9 mouse cellular contexts compared by ENCODE assay signal in the genomic region with DNA sequence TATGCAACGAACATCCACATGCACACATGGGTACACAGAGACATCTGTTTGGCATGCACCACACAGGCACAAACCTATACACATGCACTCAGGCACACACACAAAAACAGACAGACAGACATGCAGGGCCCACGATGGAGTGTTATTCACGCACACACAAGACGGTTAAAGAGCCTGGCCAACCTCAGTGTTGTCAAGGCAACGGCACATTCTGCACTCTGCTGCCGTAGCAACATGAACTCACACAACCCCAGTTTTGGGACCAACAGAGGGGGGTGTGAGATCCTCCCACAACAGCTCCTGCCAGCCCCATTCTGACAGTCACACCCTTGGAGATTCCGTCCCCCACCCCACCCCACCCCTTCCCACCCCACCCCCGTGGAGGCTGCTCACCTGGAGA. TPM values are rescaled to one million over a fixed set of nuclear protein-coding genes. Genes with fewer than 3 reads are reported as not detected.
DNase-seq lines count a peak whose midpoint lies in the region; ATAC-seq and TF ChIP-seq lines count a peak whose summit lies in the region.
"Had no signal": no experiment of that assay in that cellular context is flagged by ENCODE, and none has a peak within 500 bp of the region (broad histone marks: within the 10 kb centered on the region; RNA-seq: fewer than 3 reads in every experiment).

No protein-coding gene starts in this region.

- peaks cover 5% of the 10 kb centered on the region; the same call in 1 of the 2 replicates for H3K36me3 ChIP-seq in forebrain, embryonic 10.5 days (replicated peaks)
- no peaks in the 10 kb centered on the region for H3K36me3 ChIP-seq in midbrain, postnatal 0 days (ENCODE audit: insufficient read depth, low read length)

- no peak for TF ChIP-seq CTCF in cortical plate, adult 2 months (IDR thresholded peaks at IDR 0.05; ENCODE audit: extremely low read depth, insufficient read depth, low read length)
- no peak for TF ChIP-seq CTCF in midbrain, postnatal 0 days (IDR thresholded peaks at IDR 0.05)

- no peak overlapping the region for H3K4me2 ChIP-seq in midbrain, postnatal 0 days (ENCODE audit: low read depth, low read length, poor library complexity, severe bottlenecking)

- peak overlapping the region; percentile 22; the same call in 1 of the 2 replicates for H3K27ac ChIP-seq in cortical plate, adult 2 months (ENCODE audit: insufficient read depth, low read length)
- 0 out of 2 replicates have a peak overlapping the region, but pooled peaks have one; percentile 9 for H3K27ac ChIP-seq in forebrain, embryonic 10.5 days
- H3K27ac ChIP-seq in midbrain, postnatal 0 days (ENCODE audit: low read depth, low read length) = peak overlapping the region; percentile 70

- no peak overlapping the region for H3K4me3 ChIP-seq in cortical plate, adult 2 months (ENCODE audit: insufficient read depth, low read length)
- no peak overlapping the region for H3K4me3 ChIP-seq in forebrain, embryonic 10.5 days
- H3K4me3 ChIP-seq in midbrain, postnatal 0 days (ENCODE audit: low read depth, low read length) = no peak overlapping the region

- peak; percentile 67 for ATAC-seq in midbrain, postnatal 0 days (ENCODE audit: low FRiP score)
- no peak for ATAC-seq in monocyte, adult 5-6 weeks (replicated peaks; ENCODE audit: insufficient number of reproducible peaks, low FRiP score, low TSS enrichment, poor library complexity, severe bottlenecking)
- ATAC-seq: Patski had no signal

- 53% methylated on average over 8 of the region's 8 CpGs for WGBS in forebrain, embryonic 10.5 days
- 18% methylated on average over 8 of the region's 8 CpGs for WGBS in midbrain, postnatal 0 days

- TF ChIP-seq POLR2A in cortical plate, adult 2 months (IDR thresholded peaks at IDR 0.05; ENCODE audit: extremely low read depth, insufficient read depth, low read length) = no peak

- H3K9ac ChIP-seq in midbrain, postnatal 0 days (replicated peaks; ENCODE audit: low read length, poor library complexity, severe bottlenecking) = no peak overlapping the region

- peaks cover 31% of the 10 kb centered on the region for H3K4me1 ChIP-seq in cortical plate, adult 2 months (ENCODE audit: control insufficient read depth, insufficient read depth, low read length)
- H3K4me1 ChIP-seq in forebrain, embryonic 10.5 days = peaks cover 64% of the 10 kb centered on the region
- peaks cover 17% of the 10 kb centered on the region for H3K4me1 ChIP-seq in midbrain, postnatal 0 days (ENCODE audit: insufficient read depth, low read length)

- no peaks in the 10 kb centered on the region for H3K27me3 ChIP-seq in forebrain, embryonic 10.5 days (ENCODE audit: poor library complexity, severe bottlenecking)
- no peaks in the 10 kb centered on the region for H3K27me3 ChIP-seq in midbrain, postnatal 0 days (ENCODE audit: insufficient read depth, low read length)
- H3K27me3 ChIP-seq: Patski had no signal

- DNase-seq in forebrain, embryonic 10.5 days (ENCODE audit: extremely low spot score, low spot score) = peak; percentile 37
- DNase-seq in layer of hippocampus, adult 18-20 months (ENCODE audit: low spot score in 2 of 2) = peak; percentile 80 to 92
- DNase-seq in midbrain, postnatal 0 days (ENCODE audit: low spot score) = peak; percentile 81
- no peak for DNase-seq in adipocyte (ENCODE audit: low spot score)
- DNase-seq in cerebellum, adult 9-11 months = no peak

- no peaks in the 10 kb centered on the region for H3K9me3 ChIP-seq in forebrain, embryonic 10.5 days
- H3K9me3 ChIP-seq in midbrain, postnatal 0 days (ENCODE audit: low read length) = no peaks in the 10 kb centered on the region

RNA-seq across cellular contexts. Expression of a gene that starts 12.0 kb away (rescaled TPM):
- 4.7 and 4.8 TPM in 2 replicates for polyA plus RNA-seq in cortical plate, adult 2 months (2012; rRNA removed)
- 0.44 and 0.50 TPM in 2 replicates for polyA plus RNA-seq in forebrain, embryonic 10.5 days (2016; fragmentation: Nextera tagmentation; extraction: Ambion mirVana)
- 1 to 10 TPM; 2.0 to 4.2 TPM for total RNA-seq in layer of hippocampus, adult 18-20 months (2021)
- total RNA-seq in midbrain, postnatal 0 days (2014; rRNA removed) = 5.8 and 8.9 TPM in 2 replicates
- polyA plus RNA-seq in midbrain, postnatal 0 days (2015; fragmentation: Nextera tagmentation; extraction: Ambion mirVana) = 5.8 and 7.1 TPM in 2 replicates
- 0.53 to 1.3 TPM in 2 of 3 replicates, not detected in the other for total RNA-seq in monocyte, adult 5-6 weeks (2017)
- total RNA-seq: liver, adult 2 months had no signal

RNA-seq across cellular contexts. Expression of a gene that starts 25.4 kb away (rescaled TPM):
- 12.9 and 15.4 TPM in 2 replicates for polyA plus RNA-seq in cortical plate, adult 2 months (2012; rRNA removed)
- 69.4 and 70.5 TPM in 2 replicates for polyA plus RNA-seq in forebrain, embryonic 10.5 days (2016; fragmentation: Nextera tagmentation; extraction: Ambion mirVana)
- total RNA-seq in layer of hippocampus, adult 18-20 months (2021) = 10 to 100 TPM; 14.6 to 15.7 TPM
- 4.3 and 7.9 TPM in 2 replicates for total RNA-seq in midbrain, postnatal 0 days (2014; rRNA removed)
- 14.9 and 15.1 TPM in 2 replicates for polyA plus RNA-seq in midbrain, postnatal 0 days (2015; fragmentation: Nextera tagmentation; extraction: Ambion mirVana)
- total RNA-seq in monocyte, adult 5-6 weeks (2017) = 16.2 to 45.2 TPM (median 35.8 TPM) in 3 replicates

RNA-seq across cellular contexts. Expression of a gene that starts 29.9 kb away (rescaled TPM):
- 0.44 TPM in 2 replicates for polyA plus RNA-seq in cortical plate, adult 2 months (2012; rRNA removed)
- 0.15 and 0.34 TPM in 2 replicates for polyA plus RNA-seq in forebrain, embryonic 10.5 days (2016; fragmentation: Nextera tagmentation; extraction: Ambion mirVana)
- under 1 TPM in 1 of 2 experiments, not detected in 1; 0.33 TPM for total RNA-seq in layer of hippocampus, adult 18-20 months (2021)
- total RNA-seq in midbrain, postnatal 0 days (2014; rRNA removed) = 0.19 TPM in 1 of 2 replicates, not detected in the other
- 0.17 TPM in 1 of 2 replicates, not detected in the other for polyA plus RNA-seq in midbrain, postnatal 0 days (2015; fragmentation: Nextera tagmentation; extraction: Ambion mirVana)
- 28.4 to 51.7 TPM (median 32.7 TPM) in 3 replicates for total RNA-seq in monocyte, adult 5-6 weeks (2017)

RNA-seq across cellular contexts. Expression of a gene that starts 49.4 kb away (rescaled TPM):
- polyA plus RNA-seq in cortical plate, adult 2 months (2012; rRNA removed) = 52.5 and 55.4 TPM in 2 replicates
- 9.6 and 10.2 TPM in 2 replicates for polyA plus RNA-seq in forebrain, embryonic 10.5 days (2016; fragmentation: Nextera tagmentation; extraction: Ambion mirVana)
- total RNA-seq in layer of hippocampus, adult 18-20 months (2021) = 10 to 100 TPM; 50.4 to 51.6 TPM
- total RNA-seq in midbrain, postnatal 0 days (2014; rRNA removed) = 56.5 and 60.6 TPM in 2 replicates
- polyA plus RNA-seq in midbrain, postnatal 0 days (2015; fragmentation: Nextera tagmentation; extraction: Ambion mirVana) = 30.4 and 35.0 TPM in 2 replicates
- 19.3 to 53.0 TPM (median 49.3 TPM) in 3 replicates for total RNA-seq in monocyte, adult 5-6 weeks (2017)

RNA-seq across cellular contexts. Expression of a gene that starts 57.4 kb away (rescaled TPM):
- polyA plus RNA-seq in cortical plate, adult 2 months (2012; rRNA removed) = 15.3 and 16.3 TPM in 2 replicates
- 1.6 and 1.8 TPM in 2 replicates for polyA plus RNA-seq in forebrain, embryonic 10.5 days (2016; fragmentation: Nextera tagmentation; extraction: Ambion mirVana)
- total RNA-seq in layer of hippocampus, adult 18-20 months (2021) = 10 to 100 TPM; 10.8 to 12.2 TPM
- 4.1 and 5.6 TPM in 2 replicates for total RNA-seq in midbrain, postnatal 0 days (2014; rRNA removed)
- 3.0 and 3.9 TPM in 2 replicates for polyA plus RNA-seq in midbrain, postnatal 0 days (2015; fragmentation: Nextera tagmentation; extraction: Ambion mirVana)
- total RNA-seq in monocyte, adult 5-6 weeks (2017) = 6.9 to 10.8 TPM (median 9.8 TPM) in 3 replicates

Comparison
In these comparisons a context has a peak if more than half of its experiments do, and no peak if none do; other contexts are left out.
1. H3K27ac ChIP-seq: peak in every context shown above with its lines; median percentile 70 in midbrain, postnatal 0 days; 22 in cortical plate, adult 2 months; 9 in forebrain, embryonic 10.5 days.
2. DNase-seq: peak in forebrain, embryonic 10.5 days (single experiment), layer of hippocampus, adult 18-20 months (2 of 2) and midbrain, postnatal 0 days (single experiment); none in adipocyte (single experiment) and cerebellum, adult 9-11 months (single experiment).
3. RNA of a gene that starts 29.9 kb away (total RNA-seq): 28.4 to 51.7 TPM in monocyte, adult 5-6 weeks; 0.33 TPM in layer of hippocampus, adult 18-20 months and 0.19 TPM in midbrain, postnatal 0 days; every median in the first group is over 10 times any median in the second.